ENCODE assay signal across 12 mouse cellular contexts in genomic region chr13:37104410-37105294, GRCm38 (mm10). TPM values are rescaled to one million over a fixed set of nuclear protein-coding genes. Genes with fewer than 3 reads are reported as not detected.
DNase-seq lines count a peak whose midpoint lies in the region; ATAC-seq and TF ChIP-seq lines count a peak whose summit lies in the region.
"Had no signal": no experiment of that assay in that cellular context is flagged by ENCODE, and none has a peak within 500 bp of the region (broad histone marks: within the 10 kb centered on the region; RNA-seq: fewer than 3 reads in every experiment).

No protein-coding gene starts in this region.

- intact Hi-C loops in heart, postnatal 10 days (cut with DNase I) = no loop called here
- intact Hi-C loops in heart, adult 2 months (cut with DNase I) = no loop called here

- no peak for TF ChIP-seq POLR2A in heart, adult 2 months (IDR thresholded peaks at IDR 0.05; ENCODE audit: insufficient read depth, low read depth, low read length)

- ATAC-seq in forebrain, embryonic 14.5 days = peak; percentile 55

- no peaks in the 10 kb centered on the region for H3K9me3 ChIP-seq in forebrain, embryonic 14.5 days (replicated peaks; ENCODE audit: control insufficient read depth, low read length)
- H3K9me3 ChIP-seq: limb, embryonic 15.5 days had no signal

- no peaks in the 10 kb centered on the region for H3K79me2 ChIP-seq in heart, adult 2 months (replicated peaks; ENCODE audit: control insufficient read depth, insufficient read depth, low read length)

- H3K9ac ChIP-seq in forebrain, embryonic 14.5 days (ENCODE audit: low read length) = no peak overlapping the region; the same call in 1 of the 2 replicates
- H3K9ac ChIP-seq in heart, adult 2 months (ENCODE audit: low read depth, low read length) = no peak overlapping the region
- H3K9ac ChIP-seq: limb, embryonic 15.5 days had no signal

- no peaks in the 10 kb centered on the region for H3K36me3 ChIP-seq in forebrain, embryonic 14.5 days (ENCODE audit: control insufficient read depth, insufficient read depth, low read length)
- no peaks in the 10 kb centered on the region for H3K36me3 ChIP-seq in heart, adult 2 months (ENCODE audit: control insufficient read depth, insufficient read depth, low read length)
- H3K36me3 ChIP-seq: limb, embryonic 15.5 days had no signal

- H3K27ac ChIP-seq in forebrain, embryonic 14.5 days (ENCODE audit: low read depth, low read length) = peak overlapping the region; percentile 65
- H3K27ac ChIP-seq in heart, adult 2 months = no peak overlapping the region
- H3K27ac ChIP-seq: limb, embryonic 15.5 days had no signal

- no peak overlapping the region for H3K4me3 ChIP-seq in forebrain, embryonic 14.5 days (ENCODE audit: low read depth, low read length)
- no peak overlapping the region for H3K4me3 ChIP-seq in heart, adult 2 months
- H3K4me3 ChIP-seq: limb, embryonic 15.5 days; megakaryocyte, embryonic 14.5 days had no signal

- H3K27me3 ChIP-seq in forebrain, embryonic 14.5 days (replicated peaks; ENCODE audit: control insufficient read depth, insufficient read depth, low read length) = no peaks in the 10 kb centered on the region
- H3K27me3 ChIP-seq in heart, adult 2 months (ENCODE audit: control insufficient read depth, insufficient read depth, low read length) = no peaks in the 10 kb centered on the region
- H3K27me3 ChIP-seq: limb, embryonic 15.5 days; megakaryocyte, embryonic 14.5 days had no signal

- no peak for TF ChIP-seq CTCF in heart, adult 2 months (IDR thresholded peaks at IDR 0.05)

- DNase-seq in cerebellum, postnatal 14 days = peak; percentile 18 to 31
- DNase-seq in cerebellum, adult 18-20 months = no peak
- peak; percentile 80 for DNase-seq in 416B (ENCODE audit: low read depth)
- DNase-seq in forebrain, embryonic 14.5 days (ENCODE audit: low spot score) = peak; percentile 59
- DNase-seq in lung, postnatal 25 days (ENCODE audit: low spot score) = peak; percentile 15
- no peak for DNase-seq in heart, postnatal 10 days
- DNase-seq in natural killer cell, adult 2 months (ENCODE audit: low spot score in 2 of 2) = no peak
- DNase-seq in heart, adult 2 months = no peak
- DNase-seq: B cell, adult 2 months; thymus, postnatal 14 days had no signal

- peak overlapping the region; percentile 14; the same call in 1 of the 2 replicates for H3K4me2 ChIP-seq in forebrain, embryonic 14.5 days (ENCODE audit: low read length)
- H3K4me2 ChIP-seq: limb, embryonic 15.5 days had no signal

- WGBS in forebrain, embryonic 14.5 days = 22% methylated on average over 9 of the region's 9 CpGs
- 70% methylated on average over 9 of the region's 9 CpGs for WGBS in heart, adult 2 months

- peaks cover 11% of the 10 kb centered on the region for H3K4me1 ChIP-seq in forebrain, embryonic 14.5 days (ENCODE audit: control insufficient read depth, insufficient read depth, low read length)
- no peaks in the 10 kb centered on the region for H3K4me1 ChIP-seq in heart, adult 2 months (ENCODE audit: control insufficient read depth, insufficient read depth, low read length)

- TF ChIP-seq EP300 in heart, adult 2 months (IDR thresholded peaks at IDR 0.05; ENCODE audit: insufficient read depth, low read depth, low read length) = no peak

RNA-seq across cellular contexts. Expression of gene F13a1, which starts 54.6 kb away (rescaled TPM):
- 5.2 and 11.1 TPM in 2 replicates for polyA plus RNA-seq in forebrain, embryonic 14.5 days (2014; fragmentation: Nextera tagmentation; extraction: Ambion mirVana)
- 10 to 100 TPM; 14.4 to 18.8 TPM for total RNA-seq in heart, postnatal 10 days (2021)
- total RNA-seq in heart, adult 2 months (2021) = 10 to 100 TPM; 32.7 to 36.0 TPM
- 8.2 and 15.3 TPM in 2 replicates for polyA plus RNA-seq in heart, adult 2 months (2012; rRNA removed)

Comparison
In these comparisons a context has a peak if more than half of its experiments do, and no peak if none do; other contexts are left out.
1. DNase-seq: peak in cerebellum, postnatal 14 days (2 of 2), 416B (single experiment), forebrain, embryonic 14.5 days (single experiment) and lung, postnatal 25 days (single experiment); none in cerebellum, adult 18-20 months (0 of 2), heart, postnatal 10 days (0 of 2), natural killer cell, adult 2 months (0 of 2) and heart, adult 2 months (0 of 2).